Mouse (Mus musculus): ENCODE measurements around the gene Cyp4f13. TPM values are rescaled to one million over a fixed set of nuclear protein-coding genes. Genes with fewer than 3 reads are reported as not detected.

The Cyp4f13 gene
- total RNA-seq, 1 experiment from 2014 or later: 36.0 TPM

- ATAC-seq (ENCODE audit: extremely low read depth, insufficient number of reproducible peaks, low FRiP score, poor library complexity, severe bottlenecking): no peak
Observed at GRCm38 (mm10) chr17:32917131-32917530, 30.1 kb downstream of the Cyp4f13 start, which contains the start of gene Cyp4f14. TSS of gene Cyp4f14 (minus strand) at chr17:32917342.

- ATAC-seq (ENCODE audit: extremely low read depth, insufficient number of reproducible peaks, low FRiP score, poor library complexity, severe bottlenecking): no peak
Observed at GRCm38 (mm10) chr17:32916075-32916474, 31.1 kb downstream of the Cyp4f13 start.

GRCm38 (mm10) chr17:32906172-32906571 lies 41.0 kb downstream of the Cyp4f13 start:
- ATAC-seq (ENCODE audit: extremely low read depth, insufficient number of reproducible peaks, low FRiP score, poor library complexity, severe bottlenecking): no peak

- ATAC-seq (ENCODE audit: extremely low read depth, insufficient number of reproducible peaks, low FRiP score, poor library complexity, severe bottlenecking): peak; percentile 44; the same call in 1 of the 2 replicates
Observed at GRCm38 (mm10) chr17:32905239-32905638, 42.0 kb downstream of the Cyp4f13 start.

GRCm38 (mm10) chr17:32904414-32904813 lies 42.8 kb downstream of the Cyp4f13 start:
- no peak for ATAC-seq (ENCODE audit: extremely low read depth, insufficient number of reproducible peaks, low FRiP score, poor library complexity, severe bottlenecking)

- ATAC-seq (ENCODE audit: extremely low read depth, insufficient number of reproducible peaks, low FRiP score, poor library complexity, severe bottlenecking): no peak
Observed at GRCm38 (mm10) chr17:32901751-32902525, 45.3 kb downstream of the Cyp4f13 start.

- ATAC-seq (ENCODE audit: extremely low read depth, insufficient number of reproducible peaks, low FRiP score, poor library complexity, severe bottlenecking): no peak
Observed at GRCm38 (mm10) chr17:32895421-32895820, 51.8 kb downstream of the Cyp4f13 start.

GRCm38 (mm10) chr17:32893901-32894300 lies 53.3 kb downstream of the Cyp4f13 start:
- ATAC-seq (ENCODE audit: extremely low read depth, insufficient number of reproducible peaks, low FRiP score, poor library complexity, severe bottlenecking): no peak

GRCm38 (mm10) chr17:32891239-32892180 lies 55.7 kb downstream of the Cyp4f13 start, which contains the start of gene Zfp870:
TSS of gene Zfp870 (minus strand) at chr17:32891642.
- ATAC-seq (ENCODE audit: extremely low read depth, insufficient number of reproducible peaks, low FRiP score, poor library complexity, severe bottlenecking): peak; percentile 93

- ATAC-seq (ENCODE audit: extremely low read depth, insufficient number of reproducible peaks, low FRiP score, poor library complexity, severe bottlenecking): no peak
Observed at GRCm38 (mm10) chr17:32890852-32891238, 56.4 kb downstream of the Cyp4f13 start.

- ATAC-seq (ENCODE audit: extremely low read depth, insufficient number of reproducible peaks, low FRiP score, poor library complexity, severe bottlenecking): no peak
Observed at GRCm38 (mm10) chr17:32889611-32890010, 57.6 kb downstream of the Cyp4f13 start.

GRCm38 (mm10) chr17:32880320-32881218 lies 66.6 kb downstream of the Cyp4f13 start:
- ATAC-seq (ENCODE audit: extremely low read depth, insufficient number of reproducible peaks, low FRiP score, poor library complexity, severe bottlenecking): no peak

GRCm38 (mm10) chr17:32878773-32879172 lies 68.4 kb downstream of the Cyp4f13 start:
- no peak for ATAC-seq (ENCODE audit: extremely low read depth, insufficient number of reproducible peaks, low FRiP score, poor library complexity, severe bottlenecking)

- no peak for ATAC-seq (ENCODE audit: extremely low read depth, insufficient number of reproducible peaks, low FRiP score, poor library complexity, severe bottlenecking)
Observed at GRCm38 (mm10) chr17:32877471-32878171, 69.6 kb downstream of the Cyp4f13 start.

Measured in neutrophil, adult 5-6 weeks (primary cell).